Mouse (Mus musculus) mesoderm, embryonic 11.5 days (tissue): ENCODE measurements around the gene Tom1l2.

Source experiments
- DNase-seq: peaks from one replicate; pipeline ENCODE4 v3.0.0-alpha.2; 2012; ENCODE audit warnings: low read depth, low spot score

Gene Tom1l2

DNA sequence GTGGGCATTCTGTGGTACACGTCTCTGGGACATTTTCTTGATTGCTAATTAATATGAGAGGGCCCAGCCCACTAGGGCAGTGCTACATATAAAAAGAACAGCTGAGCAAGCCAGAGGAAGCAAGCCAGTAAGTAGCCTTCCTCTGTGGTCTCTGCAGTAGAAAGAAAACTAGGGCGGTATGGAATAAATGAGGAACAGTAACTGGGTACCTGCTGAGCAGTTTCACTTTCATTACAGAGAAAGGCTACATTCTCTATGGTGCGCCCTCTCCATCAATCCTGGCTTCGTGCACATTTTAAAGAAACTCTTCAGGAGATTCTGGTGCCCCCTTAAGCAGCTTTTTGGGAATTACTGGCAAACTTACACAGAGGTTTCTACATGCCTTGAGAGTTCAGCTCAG, 47.1 kb downstream of the Tom1l2 start:
- DNase-seq: no peak

DNA sequence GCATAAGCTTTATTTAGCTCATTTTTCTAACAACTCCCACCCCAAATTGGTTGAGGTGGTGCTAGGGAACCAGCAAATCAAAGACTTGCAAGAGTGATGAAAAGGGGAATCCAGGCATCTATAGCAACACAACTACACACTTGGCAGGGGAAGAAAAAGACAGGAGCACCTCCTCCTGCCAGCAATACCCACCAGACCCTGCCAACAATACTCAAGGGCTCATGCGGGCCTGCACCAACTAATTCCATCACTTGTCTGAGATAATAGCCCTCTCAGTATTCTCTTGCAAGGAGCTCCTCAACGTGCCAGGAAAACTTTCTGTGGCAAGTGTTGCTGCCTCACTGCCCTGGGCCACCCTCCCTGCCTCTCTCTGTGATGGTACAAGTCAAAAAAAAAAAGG, 49.2 kb downstream of the Tom1l2 start:
- DNase-seq: no peak

DNA sequence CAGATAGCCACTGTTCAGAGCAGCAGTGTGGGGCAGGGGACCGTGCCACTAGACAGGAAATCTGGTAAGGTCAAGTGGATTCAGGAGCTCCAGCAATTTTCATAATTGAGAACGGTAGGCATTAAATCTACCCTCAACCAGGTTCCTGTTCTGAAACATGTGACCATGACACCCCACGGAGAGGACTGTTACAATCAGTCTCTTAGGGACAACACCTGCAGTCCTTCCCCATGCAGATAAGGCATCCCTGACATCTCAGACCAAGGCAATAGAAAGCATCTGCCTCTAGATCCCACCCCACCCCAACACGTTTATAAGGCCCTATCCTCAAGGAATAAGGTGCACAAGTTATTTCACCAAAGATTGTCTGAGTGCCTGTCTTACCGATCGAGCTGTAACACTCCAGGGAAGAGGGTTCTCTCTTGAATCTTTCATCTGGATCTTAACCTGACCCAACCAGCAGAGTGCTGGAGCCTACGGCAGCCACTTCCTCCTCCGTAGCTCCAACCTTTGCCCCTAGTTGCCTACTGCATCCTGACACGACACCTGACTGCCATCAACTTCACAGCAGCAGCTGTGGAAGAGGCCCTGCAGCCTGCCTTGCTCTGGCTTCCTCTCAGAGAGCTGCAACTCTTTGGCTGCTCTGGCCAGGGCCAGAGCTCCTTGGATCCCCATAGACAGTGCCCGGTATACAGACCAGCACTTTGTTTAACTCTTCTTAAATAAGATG, 50.2 kb downstream of the Tom1l2 start:
- no peak for DNase-seq

DNA sequence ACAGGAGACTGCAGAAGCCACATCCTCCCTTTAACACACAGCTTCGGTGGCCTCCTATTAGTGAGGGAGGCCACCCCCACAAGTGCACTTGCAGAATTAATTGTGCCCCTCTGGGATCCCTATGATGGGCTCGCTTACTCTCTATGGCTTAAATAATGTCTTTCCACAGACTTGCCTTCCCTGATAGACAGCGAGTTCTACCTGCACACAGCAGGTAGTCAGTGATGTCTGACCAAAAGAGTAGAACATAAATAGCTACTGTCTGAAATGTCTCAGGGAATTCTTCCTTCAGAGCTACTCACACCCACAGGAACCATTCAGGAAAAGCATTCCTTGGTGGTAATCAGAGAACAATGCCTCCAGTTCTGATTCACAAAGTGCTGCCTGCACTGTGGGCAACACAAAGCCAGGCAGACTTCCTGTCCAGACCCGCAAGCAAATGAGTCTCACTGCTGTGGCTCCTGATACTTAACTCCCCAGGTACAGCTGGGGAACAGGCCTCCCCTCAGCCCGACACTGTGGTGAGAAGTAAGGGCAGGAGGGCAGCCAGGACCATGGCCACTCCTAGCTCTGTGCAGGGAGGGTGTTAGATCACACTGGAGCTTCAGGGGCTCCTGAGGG, 51.0 kb downstream of the Tom1l2 start:
- no peak for DNase-seq

DNA sequence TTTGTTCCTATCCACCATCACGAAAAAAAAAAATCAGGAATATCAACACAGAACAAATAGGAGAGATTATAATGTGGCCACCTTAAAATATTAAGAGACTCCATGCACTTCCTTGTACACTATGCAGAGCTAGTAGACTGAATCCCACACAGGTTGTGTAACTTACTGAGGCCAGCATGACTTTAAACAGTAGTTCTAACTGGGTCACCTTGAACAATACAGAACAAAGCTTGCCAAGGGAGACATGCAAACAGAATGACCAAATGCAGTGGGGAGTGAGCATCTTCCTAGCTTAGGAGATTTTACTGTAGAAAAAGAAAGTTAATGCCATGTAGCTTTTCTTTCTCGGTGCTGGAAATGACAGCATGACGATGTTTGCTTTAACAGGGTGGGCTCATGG, 52.4 kb downstream of the Tom1l2 start:
- DNase-seq: no peak

DNA sequence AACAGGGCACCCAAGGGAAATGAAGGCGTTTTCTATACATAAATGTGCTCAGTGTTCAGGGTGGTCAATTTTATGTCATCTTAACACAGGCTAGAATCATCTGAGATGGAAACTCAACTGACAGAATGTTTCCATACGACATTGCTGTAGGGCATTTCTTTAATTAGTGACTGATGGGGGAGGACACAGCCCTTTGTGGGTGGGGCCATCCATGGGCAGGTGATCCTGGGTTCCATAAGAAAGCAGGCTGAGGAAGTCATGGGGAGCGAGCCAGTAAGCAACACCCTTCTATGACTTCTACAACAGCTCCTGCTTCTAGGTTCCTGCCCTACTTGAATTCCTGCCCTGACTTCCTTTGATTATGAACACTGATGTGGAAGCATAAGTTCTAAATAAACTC, 54.9 kb downstream of the Tom1l2 start:
- DNase-seq: no peak

DNA sequence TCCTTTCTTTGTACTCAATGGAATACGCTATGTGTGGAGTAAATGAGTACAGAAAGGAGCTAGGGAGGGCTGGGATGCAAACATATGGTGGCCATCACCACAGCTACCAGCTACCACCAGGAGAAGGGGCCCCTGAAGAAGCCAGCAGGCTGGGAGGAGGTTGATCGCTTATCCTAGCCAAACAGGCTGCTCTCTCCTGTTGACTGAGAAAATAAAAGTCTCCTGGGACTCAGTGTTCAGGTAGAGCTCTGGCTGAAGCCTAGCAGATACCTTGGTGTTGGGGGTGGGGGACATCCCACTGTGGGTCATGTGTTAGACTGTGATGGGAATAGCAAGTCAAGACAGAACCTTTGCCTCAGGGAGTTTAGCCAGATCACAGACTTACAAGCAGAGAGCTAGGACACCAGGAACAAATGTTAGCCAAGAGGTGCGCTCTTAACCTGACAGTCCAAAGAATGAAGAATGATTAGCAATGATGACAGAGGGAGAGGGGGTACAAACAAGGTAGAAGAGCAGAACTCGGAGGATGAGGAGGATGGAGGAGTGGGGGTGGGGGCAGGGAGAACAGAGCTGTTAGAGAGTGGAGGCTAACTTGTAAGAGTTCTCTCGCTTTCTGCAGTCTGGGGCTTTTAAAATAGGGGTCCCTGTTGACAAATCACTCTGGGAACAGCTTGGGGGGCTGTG, 57.9 kb downstream of the Tom1l2 start:
- DNase-seq: no peak

DNA sequence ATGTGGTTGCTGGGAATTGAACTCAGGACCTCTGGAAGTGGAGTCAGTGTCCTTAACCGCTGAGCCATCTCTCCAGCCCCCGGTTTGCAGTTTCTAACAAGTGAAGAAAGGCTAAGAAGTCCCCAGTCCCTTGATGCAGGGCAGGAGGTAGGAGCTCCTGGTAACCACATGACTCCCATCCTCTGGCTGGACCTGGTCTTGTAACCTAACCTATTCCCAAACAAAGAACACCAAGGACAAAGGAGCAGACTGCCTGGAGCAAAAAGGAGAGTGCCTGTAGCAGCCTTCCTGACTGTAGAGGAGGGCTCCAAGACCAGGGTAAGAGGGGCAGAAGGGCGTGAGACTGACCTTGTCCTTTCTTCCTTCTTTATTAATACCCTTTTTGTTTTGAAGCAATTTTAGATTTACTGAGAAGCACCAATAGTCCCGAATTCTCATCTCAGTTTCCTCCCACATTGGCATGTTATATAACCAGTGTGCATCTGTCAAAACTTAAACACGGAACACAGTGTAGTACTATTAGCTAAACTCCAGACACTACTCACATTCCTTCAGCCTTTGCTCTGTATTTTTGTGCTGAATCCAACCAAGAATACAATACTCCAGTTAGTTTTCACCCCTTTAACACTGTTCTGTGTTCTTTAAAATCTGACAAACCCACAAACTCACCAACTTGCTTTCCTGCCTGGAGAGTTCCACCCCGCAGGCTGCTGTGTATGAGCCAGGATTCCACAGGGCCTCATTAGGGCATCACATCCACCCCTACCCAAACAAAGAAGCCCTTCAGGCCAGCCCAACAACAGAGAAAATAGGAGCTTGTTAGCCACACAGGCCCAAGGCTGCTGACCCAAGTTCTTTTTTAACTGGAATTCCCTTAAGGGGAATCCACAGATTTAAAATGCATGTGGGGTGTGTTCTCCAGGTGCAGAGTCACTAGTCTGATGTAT, 58.7 kb downstream of the Tom1l2 start:
- peak; percentile 40 for DNase-seq

DNA sequence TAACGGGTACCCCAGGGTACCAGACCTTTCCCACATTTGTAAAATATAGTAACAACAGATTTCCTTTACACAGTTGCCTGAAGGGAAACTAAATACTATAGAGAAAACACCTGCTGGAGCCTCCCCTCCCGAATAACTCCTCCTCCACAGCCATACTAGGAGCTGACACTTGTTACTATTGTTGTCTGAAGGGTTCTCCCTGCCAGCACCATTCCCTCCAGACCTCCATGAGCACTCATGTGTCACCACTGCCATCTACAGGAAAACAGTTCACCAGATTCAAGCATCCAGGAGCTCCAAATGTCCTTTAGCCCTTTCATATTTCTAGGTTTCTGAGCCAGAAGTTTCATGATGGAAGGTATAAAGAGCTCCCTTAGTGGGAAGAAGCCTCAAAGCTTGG, 60.0 kb downstream of the Tom1l2 start:
- DNase-seq: peak; percentile 75

DNA sequence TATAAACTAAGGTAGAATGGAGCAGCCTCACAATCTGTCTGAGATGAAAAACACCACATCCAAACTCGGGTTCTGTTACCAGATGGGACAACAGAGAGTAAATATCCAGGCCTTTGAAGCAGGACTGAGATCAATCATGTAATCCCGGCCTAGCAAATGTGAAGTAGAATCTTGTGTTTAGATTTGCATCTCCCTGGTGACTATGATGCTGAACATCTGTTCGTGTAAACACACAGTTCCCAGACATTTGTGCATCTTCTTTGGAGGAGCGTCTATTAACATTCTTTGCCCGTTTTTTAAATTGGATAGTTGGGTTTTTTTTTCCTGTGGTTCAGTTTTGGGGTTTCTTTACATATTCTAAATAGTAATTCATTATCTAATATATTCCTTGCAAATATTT, 63.7 kb downstream of the Tom1l2 start:
- no peak for DNase-seq

DNA sequence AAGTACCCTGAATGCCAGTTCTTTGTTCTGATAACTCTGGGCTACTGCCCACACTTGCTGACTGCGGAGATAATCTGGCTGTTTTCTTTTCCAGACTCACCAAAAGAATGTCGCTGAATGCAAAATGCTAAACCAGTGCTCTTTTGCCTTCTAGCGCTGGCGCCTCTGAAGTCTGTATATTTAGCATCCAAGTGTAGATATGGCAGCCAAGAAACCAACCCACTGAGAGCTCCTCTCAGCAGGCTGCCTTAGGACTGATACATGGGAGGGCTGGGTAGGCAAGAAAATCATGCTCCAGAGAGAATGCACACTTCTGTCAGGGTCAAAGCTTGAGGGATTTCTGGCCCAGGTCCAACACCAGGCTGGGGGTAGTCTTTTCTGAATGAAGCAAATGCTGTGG, 66.4 kb downstream of the Tom1l2 start:
- no peak for DNase-seq

DNA sequence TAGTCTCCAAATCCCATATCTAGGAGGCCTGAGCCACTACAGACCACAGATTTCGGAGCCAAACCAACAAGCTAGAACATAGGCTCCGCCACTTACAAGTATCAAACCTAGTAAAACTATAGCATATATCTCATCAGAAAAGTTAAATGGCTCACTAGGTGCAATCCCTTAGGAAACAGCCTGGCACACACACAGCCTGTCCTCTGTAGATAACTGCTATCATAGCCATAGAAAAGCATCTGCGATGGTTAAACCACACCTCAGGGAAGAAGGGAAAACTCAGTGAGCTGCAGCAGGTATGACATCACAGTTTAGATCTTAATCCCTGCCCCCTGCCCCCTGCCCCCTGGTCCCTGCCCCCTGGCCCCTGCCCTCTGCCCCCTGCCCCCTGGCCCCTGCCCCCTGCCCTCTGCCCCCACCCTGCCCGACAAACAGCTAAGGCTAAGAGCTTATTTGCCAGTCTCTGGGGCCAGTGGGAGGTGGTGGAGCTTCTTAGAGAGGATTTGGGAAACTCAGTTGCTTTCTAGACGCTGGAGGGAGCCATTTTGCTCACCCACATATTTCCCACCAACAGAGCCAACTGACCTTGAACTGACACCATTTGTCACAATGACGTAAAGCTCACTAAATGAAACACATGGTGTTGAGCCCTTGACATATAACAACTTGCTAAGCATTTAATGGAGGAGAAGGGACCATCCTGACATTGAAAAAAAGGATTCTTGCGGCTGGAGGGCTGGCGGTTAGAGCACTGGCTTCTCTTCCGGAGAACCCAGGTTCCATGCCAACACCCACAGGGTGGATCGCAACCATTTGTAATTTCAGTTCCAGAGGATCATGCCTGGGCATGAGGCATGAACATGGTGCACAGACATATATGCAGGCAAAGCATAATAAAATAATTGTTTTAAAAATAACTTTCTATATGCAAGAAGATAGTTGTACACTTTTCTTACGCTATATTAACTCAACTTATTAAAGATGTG, 72.0 kb downstream of the Tom1l2 start:
- DNase-seq: no peak

DNA sequence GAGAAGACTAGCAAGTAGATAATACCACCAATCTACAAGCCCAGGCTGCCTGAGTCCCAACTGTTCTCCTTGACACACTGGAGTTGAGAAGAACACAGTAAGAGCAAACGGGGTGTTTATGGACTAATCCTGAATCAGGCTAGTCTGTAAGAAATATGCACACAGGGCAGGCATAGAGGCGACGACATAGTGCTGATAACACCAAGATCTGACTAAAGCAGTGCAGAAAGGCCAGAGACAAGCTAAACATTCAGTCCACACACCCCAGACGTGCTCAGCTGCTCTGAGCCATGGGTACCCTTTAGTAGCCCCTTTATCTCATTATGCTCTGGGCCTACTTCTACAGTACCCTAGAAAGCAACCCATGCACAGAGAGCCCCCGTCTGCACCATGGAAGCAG, 73.2 kb downstream of the Tom1l2 start:
- no peak for DNase-seq

DNA sequence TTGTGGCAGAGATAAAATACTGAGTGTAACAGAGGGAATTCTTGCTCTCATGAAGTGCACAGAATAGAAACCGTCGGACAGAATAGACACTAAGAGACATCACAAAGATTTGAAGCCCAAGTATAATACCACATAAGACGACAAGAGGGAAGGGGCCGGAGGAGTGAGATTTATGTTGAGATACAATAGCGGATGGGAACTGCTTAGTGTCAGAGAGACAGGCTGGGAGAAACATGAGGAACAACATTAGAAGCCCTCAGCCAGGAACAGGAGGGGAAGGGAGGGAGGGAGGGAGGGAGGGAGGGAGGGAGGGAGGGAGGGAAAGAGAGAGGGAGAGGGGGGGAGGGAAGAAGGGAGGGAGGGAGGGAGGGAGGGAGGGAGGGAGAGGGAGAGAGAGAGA, 74.9 kb downstream of the Tom1l2 start:
- no peak for DNase-seq

DNA sequence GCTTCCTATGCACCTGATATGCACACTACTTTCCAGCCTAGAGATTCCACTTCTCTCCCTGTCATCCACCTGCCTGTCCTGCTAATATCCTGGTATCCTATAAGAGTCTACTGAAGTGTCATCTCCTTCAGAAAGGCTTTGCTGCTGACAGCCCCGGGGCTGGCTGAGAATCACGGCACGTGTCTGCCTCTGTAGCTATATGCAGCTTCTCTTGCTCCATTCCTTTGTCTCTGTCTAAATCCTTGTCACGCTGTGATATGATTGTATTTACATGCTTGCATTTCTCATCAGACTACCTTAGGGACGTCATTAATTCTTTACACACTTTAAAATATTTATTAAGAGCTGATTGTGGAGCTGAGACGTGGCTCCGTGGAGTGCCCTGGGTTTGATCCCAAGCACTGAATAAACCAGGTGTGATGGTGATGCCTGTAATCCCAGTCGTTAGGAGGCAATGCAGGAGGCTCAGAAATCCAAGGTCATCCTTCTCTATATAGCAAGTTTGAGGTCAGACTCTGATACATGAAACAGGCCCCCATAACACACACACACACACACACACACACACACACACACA, 75.5 kb downstream of the Tom1l2 start:
- no peak for DNase-seq

DNA sequence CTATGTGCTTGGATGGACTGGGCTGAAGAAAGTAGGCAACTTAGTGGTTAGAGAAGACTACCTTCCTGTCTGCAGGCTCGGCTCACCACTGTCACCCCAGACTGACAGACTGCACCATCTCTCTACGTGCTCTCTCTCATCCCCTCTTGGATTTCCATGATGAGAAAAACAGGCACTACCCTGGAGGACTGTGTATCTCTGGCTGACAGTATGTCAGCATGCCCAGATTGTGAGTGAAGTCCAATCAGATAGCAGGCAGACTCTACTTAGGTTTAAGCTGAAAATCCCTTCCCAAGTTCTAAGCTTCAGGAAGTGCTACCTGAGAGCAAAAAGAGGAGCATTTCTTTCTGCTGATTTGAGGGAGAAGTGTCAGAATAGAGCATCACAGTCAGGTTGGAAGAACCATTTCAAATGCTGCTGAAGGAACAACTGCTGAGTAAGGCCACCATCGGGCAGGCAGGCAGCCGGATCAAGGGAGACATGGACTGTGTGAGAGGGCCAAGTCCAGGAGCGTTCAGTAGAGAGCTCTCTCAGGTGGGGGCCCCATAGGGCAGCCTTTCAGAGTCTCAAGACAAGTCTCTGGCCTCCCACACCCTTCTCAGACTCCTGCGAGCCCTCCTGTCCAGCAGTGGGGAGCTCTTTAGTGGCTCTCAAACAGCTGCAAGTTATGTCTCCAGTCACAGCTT, 76.2 kb downstream of the Tom1l2 start:
- no peak for DNase-seq

DNA sequence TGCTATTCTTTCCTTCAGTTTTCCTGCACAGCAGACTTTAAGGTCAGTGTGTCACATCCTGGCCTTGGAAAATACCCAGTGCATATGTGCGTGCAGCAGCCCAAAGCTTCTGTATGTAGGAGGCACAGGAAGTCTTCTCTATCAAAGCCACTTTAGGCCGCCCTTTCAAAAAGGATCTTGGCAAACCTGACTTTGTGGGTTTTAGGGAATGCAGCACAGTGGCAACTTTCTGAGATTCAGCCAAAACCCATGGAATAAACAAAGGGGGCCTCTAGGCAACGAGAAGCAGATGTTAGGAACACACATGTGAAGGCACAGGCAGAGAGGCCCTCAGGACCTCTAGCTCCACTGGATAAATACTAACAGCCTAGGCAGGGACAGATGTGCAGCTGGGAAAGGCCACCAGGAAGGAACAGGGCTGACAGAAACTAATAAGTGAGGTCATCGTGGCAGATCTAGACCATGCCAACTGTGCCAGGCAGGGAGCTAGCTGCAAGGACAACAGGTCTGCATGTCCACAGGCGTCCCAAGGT, 79.4 kb downstream of the Tom1l2 start:
- DNase-seq: peak; percentile 50

DNA sequence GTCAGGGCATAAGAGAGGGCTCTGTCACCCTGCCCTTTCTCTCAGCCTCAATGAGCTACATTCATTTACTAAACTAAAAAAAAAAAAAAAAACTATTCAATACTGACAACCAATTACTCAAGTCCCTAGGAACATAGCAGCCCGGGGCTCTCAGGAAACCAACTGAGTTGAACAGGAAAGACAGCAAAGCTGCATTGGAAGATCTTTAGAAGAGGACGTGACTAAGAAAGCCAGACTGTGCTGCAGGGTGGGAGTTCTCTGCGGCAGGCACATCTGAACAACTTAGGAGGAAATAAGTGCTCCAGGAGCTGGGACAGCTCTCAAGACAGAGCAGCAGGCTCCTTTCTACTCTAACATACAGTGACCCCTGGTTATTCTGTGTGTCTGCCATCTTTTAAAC, 84.1 kb downstream of the Tom1l2 start:
- DNase-seq: no peak

DNA sequence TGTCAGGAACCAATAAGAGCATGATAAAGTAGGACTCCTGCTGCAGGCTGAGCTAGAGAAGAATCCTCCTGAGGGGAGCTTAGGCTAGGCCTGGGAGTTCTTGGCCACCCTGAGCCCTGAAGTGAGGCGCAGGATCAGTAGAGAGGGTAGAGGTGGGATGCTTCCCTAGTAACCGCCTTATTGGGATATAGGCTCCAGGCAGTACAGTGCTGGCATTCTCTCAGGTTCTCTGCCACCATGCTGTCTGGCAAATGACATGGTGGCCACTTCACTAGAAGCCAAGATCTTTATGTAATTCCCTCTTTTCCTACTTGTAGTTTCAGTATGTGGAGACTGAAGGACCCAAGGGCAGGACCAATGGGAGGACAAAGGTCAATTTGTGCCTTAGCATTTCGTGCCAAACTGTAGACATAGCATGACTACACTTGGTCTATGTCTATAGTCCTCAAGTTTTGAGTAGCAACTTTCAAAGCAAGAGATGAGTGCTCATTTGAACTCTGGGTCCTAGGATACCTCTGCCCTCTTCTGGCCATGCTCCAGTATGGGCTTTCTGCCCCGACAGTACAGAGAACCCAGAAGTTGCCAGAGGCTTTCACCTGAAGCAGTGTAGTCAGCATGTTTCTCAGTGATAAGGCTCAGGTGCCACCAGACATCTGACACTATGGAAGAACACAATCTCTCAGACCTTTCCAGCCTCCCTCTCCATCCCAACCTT, 87.3 kb downstream of the Tom1l2 start:
- no peak for DNase-seq
